8 mouse cellular contexts compared by ENCODE assay signal in genomic region chr4:111886018-111886417, GRCm38 (mm10). TPM values are rescaled to one million over a fixed set of nuclear protein-coding genes. Genes with fewer than 3 reads are reported as not detected.
DNase-seq lines count a peak whose midpoint lies in the region; ATAC-seq and TF ChIP-seq lines count a peak whose summit lies in the region.

No protein-coding gene starts in this region.

- peak overlapping the region; percentile 19; the same call in 1 of the 2 replicates for H3K9ac ChIP-seq in heart, adult 2 months (ENCODE audit: low read depth, low read length)
- no peak overlapping the region for H3K9ac ChIP-seq in midbrain, embryonic 12.5 days (replicated peaks)

- no peaks in the 10 kb centered on the region for H3K4me1 ChIP-seq in cortical plate, adult 2 months (ENCODE audit: control insufficient read depth, insufficient read depth, low read length)
- peaks cover 3% of the 10 kb centered on the region for H3K4me1 ChIP-seq in heart, adult 2 months (ENCODE audit: control insufficient read depth, insufficient read depth, low read length)
- no peaks in the 10 kb centered on the region for H3K4me1 ChIP-seq in limb, embryonic 10.5 days
- no peaks in the 10 kb centered on the region for H3K4me1 ChIP-seq in midbrain, embryonic 12.5 days

- no peaks in the 10 kb centered on the region for H3K9me3 ChIP-seq in limb, embryonic 10.5 days (replicated peaks)
- no peaks in the 10 kb centered on the region for H3K9me3 ChIP-seq in midbrain, embryonic 12.5 days

- peak; percentile 71 for ATAC-seq in midbrain, embryonic 12.5 days (ENCODE audit: low FRiP score, low read depth)

- H3K79me2 ChIP-seq in heart, adult 2 months (replicated peaks; ENCODE audit: control insufficient read depth, insufficient read depth, low read length): no peaks in the 10 kb centered on the region

- no peaks in the 10 kb centered on the region for H3K27me3 ChIP-seq in heart, adult 2 months (ENCODE audit: control insufficient read depth, insufficient read depth, low read length)
- no peaks in the 10 kb centered on the region for H3K27me3 ChIP-seq in limb, embryonic 10.5 days (ENCODE audit: low read depth, poor library complexity, severe bottlenecking)
- H3K27me3 ChIP-seq in midbrain, embryonic 12.5 days: no peaks in the 10 kb centered on the region

- peak overlapping the region; percentile 30; the same call in 1 of the 2 replicates for H3K4me2 ChIP-seq in midbrain, embryonic 12.5 days (replicated peaks)

- intact Hi-C loops in heart, postnatal 25 days (cut with DNase I): loop anchor here (10.0 kb wide), 1 partner anchor 1831 kb away; no protein-coding TSS in a partner anchor
- intact Hi-C loops in heart, adult 2 months (cut with DNase I): no loop called here

- no peak for TF ChIP-seq EP300 in heart, adult 2 months (IDR thresholded peaks at IDR 0.05; ENCODE audit: insufficient read depth, low read depth, low read length)

- 3% methylated on average over 7 of the region's 7 CpGs for WGBS in heart, adult 2 months
- 13% methylated on average over 7 of the region's 7 CpGs for WGBS in limb, embryonic 10.5 days
- WGBS in midbrain, embryonic 12.5 days: 13% methylated on average over 7 of the region's 7 CpGs

- TF ChIP-seq POLR2A in cortical plate, adult 2 months (IDR thresholded peaks at IDR 0.05; ENCODE audit: extremely low read depth, insufficient read depth, low read length): no peak
- no peak for TF ChIP-seq POLR2A in heart, adult 2 months (IDR thresholded peaks at IDR 0.05; ENCODE audit: insufficient read depth, low read depth, low read length)

- no peak overlapping the region for H3K4me3 ChIP-seq in cortical plate, adult 2 months (ENCODE audit: insufficient read depth, low read length)
- H3K4me3 ChIP-seq in heart, adult 2 months: peak overlapping the region; percentile 35
- no peak overlapping the region for H3K4me3 ChIP-seq in limb, embryonic 10.5 days
- no peak overlapping the region for H3K4me3 ChIP-seq in midbrain, embryonic 12.5 days

- no peaks in the 10 kb centered on the region for H3K36me3 ChIP-seq in heart, adult 2 months (ENCODE audit: control insufficient read depth, insufficient read depth, low read length)
- H3K36me3 ChIP-seq in limb, embryonic 10.5 days: no peaks in the 10 kb centered on the region
- H3K36me3 ChIP-seq in midbrain, embryonic 12.5 days: no peaks in the 10 kb centered on the region

- no peak overlapping the region for H3K27ac ChIP-seq in cortical plate, adult 2 months (ENCODE audit: insufficient read depth, low read length)
- no peak overlapping the region for H3K27ac ChIP-seq in heart, adult 2 months
- no peak overlapping the region for H3K27ac ChIP-seq in limb, embryonic 10.5 days
- H3K27ac ChIP-seq in midbrain, embryonic 12.5 days (replicated peaks): no peak overlapping the region

- TF ChIP-seq CTCF in cortical plate, adult 2 months (IDR thresholded peaks at IDR 0.05; ENCODE audit: extremely low read depth, insufficient read depth, low read length): peak; percentile 56
- TF ChIP-seq CTCF in heart, adult 2 months (IDR thresholded peaks at IDR 0.05): peak; percentile 85

- peak; percentile 92 for DNase-seq in heart, adult 11 months
- no peak for DNase-seq in heart, postnatal 25 days (ENCODE audit: low spot score)
- DNase-seq in heart, adult 2 months: peak; percentile 40 to 71
- peak; percentile 77 for DNase-seq in kidney, adult 18-20 months
- DNase-seq in limb, embryonic 10.5 days (ENCODE audit: low spot score): peak; percentile 71
- peak; percentile 22 for DNase-seq in spleen, adult 12 weeks (ENCODE audit: low spot score)

RNA-seq across cellular contexts. Expression of gene Slc5a9, which starts 16.7 kb away (rescaled TPM):
- not detected for total RNA-seq in heart, postnatal 25 days (2021)
- polyA plus RNA-seq in cortical plate, adult 2 months (2012; rRNA removed): not detected in 2 replicates
- total RNA-seq in heart, adult 2 months (2021): not detected
- polyA plus RNA-seq in heart, adult 2 months (2012; rRNA removed): 0.27 TPM in 1 of 2 replicates, not detected in the other
- polyA plus RNA-seq in limb, embryonic 10.5 days (2016; fragmentation: Nextera tagmentation; extraction: Ambion mirVana): not detected in 2 replicates
- polyA plus RNA-seq in midbrain, embryonic 12.5 days (2016; fragmentation: Nextera tagmentation; extraction: Ambion mirVana): not detected in 2 replicates

RNA-seq across cellular contexts. Expression of gene Skint8, which starts 33.2 kb away (rescaled TPM):
- total RNA-seq in heart, postnatal 25 days (2021): not detected
- not detected in 2 replicates for polyA plus RNA-seq in cortical plate, adult 2 months (2012; rRNA removed)
- total RNA-seq in heart, adult 2 months (2021): not detected
- polyA plus RNA-seq in heart, adult 2 months (2012; rRNA removed): not detected in 2 replicates
- not detected in 2 replicates for polyA plus RNA-seq in limb, embryonic 10.5 days (2016; fragmentation: Nextera tagmentation; extraction: Ambion mirVana)
- not detected in 2 replicates for polyA plus RNA-seq in midbrain, embryonic 12.5 days (2016; fragmentation: Nextera tagmentation; extraction: Ambion mirVana)
